Mouse (Mus musculus): ENCODE measurements around the gene Glis3. TPM values are rescaled to one million over a fixed set of nuclear protein-coding genes. Genes with fewer than 3 reads are reported as not detected.

Gene Glis3
- total and polyA plus RNA-seq, 3 experiments, result not detected

GRCm38 (mm10) chr19:28283241-28284097, 396.4 kb downstream of the Glis3 start:
- DNase-seq (ENCODE audit: low read depth, low spot score), result no peak
- Histone ChIP-seq H3K9me3 (replicated peaks; ENCODE audit: insufficient read depth, low read length) (no peaks in the 10 kb centered on the region), H3K79me2 (ENCODE audit: control insufficient read depth, insufficient read depth, low read length, poor library complexity) (no peaks in the 10 kb centered on the region), H3K27ac (ENCODE audit: control insufficient read depth, low read depth, low read length) (no peak overlapping the region), H3K27me3 (ENCODE audit: control insufficient read depth in 1 of 2, insufficient read depth in 2 of 2, low read length in 2 of 2) (no peaks in the 10 kb centered on the region), H3K4me1 (ENCODE audit: control insufficient read depth in 1 of 2, insufficient read depth in 2 of 2, low read length in 2 of 2) (no peaks in the 10 kb centered on the region), H3K4me3 (ENCODE audit: control insufficient read depth in 1 of 2, insufficient read depth in 1 of 2, low read depth in 2 of 2, low read length in 2 of 2) (no peak overlapping the region), H3K9ac (ENCODE audit: control insufficient read depth, low read depth, low read length, poor library complexity, severe bottlenecking) (no peak overlapping the region), H3K36me3 (ENCODE audit: control insufficient read depth in 1 of 2, insufficient read depth in 2 of 2, low read length in 2 of 2) (no peaks in the 10 kb centered on the region)
- TF ChIP-seq CTCF (IDR thresholded peaks at IDR 0.05 in 2 of 3, conservative IDR thresholded peaks at IDR 0.05 in 1 of 3; ENCODE audit: control insufficient read depth in 1 of 3, insufficient read depth in 1 of 3, low read depth in 2 of 3, low read length in 3 of 3, poor library complexity in 1 of 3, severe bottlenecking in 1 of 3) (no peak), NELFE (IDR thresholded peaks at IDR 0.05; ENCODE audit: low read depth, low read length) (no peak), RAD21 (IDR thresholded peaks at IDR 0.05; ENCODE audit: low read depth, low read length) (no peak), MXI1 (IDR thresholded peaks at IDR 0.05; ENCODE audit: low read depth, low read length) (no peak), ETS1 (IDR thresholded peaks at IDR 0.05; ENCODE audit: low read depth, low read length) (no peak), MAX (IDR thresholded peaks at IDR 0.05; ENCODE audit: low read length) (no peak), ZNF384 (IDR thresholded peaks at IDR 0.05; ENCODE audit: low read depth, low read length) (no peak), USF2 (IDR thresholded peaks at IDR 0.05; ENCODE audit: borderline replicate concordance in 1 of 2, insufficient read depth in 1 of 2, low read depth in 1 of 2, low read length in 2 of 2) (no peak), ZKSCAN1 (IDR thresholded peaks at IDR 0.05; ENCODE audit: low read depth, low read length) (no peak), JUND (IDR thresholded peaks at IDR 0.05; ENCODE audit: low read depth, low read length) (no peak), POLR2A (IDR thresholded peaks at IDR 0.05; ENCODE audit: control insufficient read depth in 1 of 2, insufficient read depth in 1 of 2, low read depth in 1 of 2, low read length in 2 of 2, poor library complexity in 1 of 2) (no peak)

- no peak overlapping the region for H3K27ac ChIP-seq (ENCODE audit: control insufficient read depth, low read depth, low read length)
- no peaks in the 10 kb centered on the region for H3K79me2 ChIP-seq (ENCODE audit: control insufficient read depth, insufficient read depth, low read length, poor library complexity)
- no peaks in the 10 kb centered on the region for H3K4me1 ChIP-seq (ENCODE audit: control insufficient read depth in 1 of 2, insufficient read depth in 2 of 2, low read length in 2 of 2)
- no peaks in the 10 kb centered on the region for H3K9me3 ChIP-seq (replicated peaks; ENCODE audit: insufficient read depth, low read length)
- H3K9ac ChIP-seq (ENCODE audit: control insufficient read depth, low read depth, low read length, poor library complexity, severe bottlenecking), result no peak overlapping the region
- no peak for DNase-seq (ENCODE audit: low read depth, low spot score)
- no peak for TF ChIP-seq MYB (IDR thresholded peaks at IDR 0.05; ENCODE audit: low read depth, low read length)
- H3K27me3 ChIP-seq (ENCODE audit: control insufficient read depth in 1 of 2, insufficient read depth in 2 of 2, low read length in 2 of 2), result no peaks in the 10 kb centered on the region
- H3K4me3 ChIP-seq (ENCODE audit: control insufficient read depth in 1 of 2, insufficient read depth in 1 of 2, low read depth in 2 of 2, low read length in 2 of 2), result no peak overlapping the region
- no peaks in the 10 kb centered on the region for H3K36me3 ChIP-seq (ENCODE audit: control insufficient read depth in 1 of 2, insufficient read depth in 2 of 2, low read length in 2 of 2)
Measured at GRCm38 (mm10) chr19:28281405-28281804, 398.5 kb downstream of the Glis3 start.

- H3K79me2 ChIP-seq (ENCODE audit: control insufficient read depth, insufficient read depth, low read length, poor library complexity), result no peaks in the 10 kb centered on the region
- no peak overlapping the region for H3K4me3 ChIP-seq (ENCODE audit: control insufficient read depth in 1 of 2, insufficient read depth in 1 of 2, low read depth in 2 of 2, low read length in 2 of 2)
- H3K4me1 ChIP-seq (ENCODE audit: control insufficient read depth in 1 of 2, insufficient read depth in 2 of 2, low read length in 2 of 2), result no peaks in the 10 kb centered on the region
- H3K9me3 ChIP-seq (replicated peaks; ENCODE audit: insufficient read depth, low read length), result no peaks in the 10 kb centered on the region
- H3K27ac ChIP-seq (ENCODE audit: control insufficient read depth, low read depth, low read length), result no peak overlapping the region
- DNase-seq (ENCODE audit: low read depth, low spot score), result no peak
- no peak for TF ChIP-seq MXI1 (IDR thresholded peaks at IDR 0.05; ENCODE audit: low read depth, low read length)
- TF ChIP-seq SIN3A (IDR thresholded peaks at IDR 0.05; ENCODE audit: low read length), result no peak
- no peak for TF ChIP-seq ETS1 (IDR thresholded peaks at IDR 0.05; ENCODE audit: low read depth, low read length)
- TF ChIP-seq MYC (IDR thresholded peaks at IDR 0.05; ENCODE audit: low read depth, low read length), result no peak
- TF ChIP-seq MEF2A (IDR thresholded peaks at IDR 0.05; ENCODE audit: extremely low read depth, insufficient replicate concordance, low read depth, low read length, poor library complexity, severe bottlenecking), result no peak
- TF ChIP-seq BHLHE40 (IDR thresholded peaks at IDR 0.05; ENCODE audit: borderline replicate concordance, low read depth, low read length), result no peak
- TF ChIP-seq TAL1 (IDR thresholded peaks at IDR 0.05; ENCODE audit: low read length), result no peak
- no peak for TF ChIP-seq ELF1 (IDR thresholded peaks at IDR 0.05; ENCODE audit: low read depth, low read length)
- no peak for TF ChIP-seq E2F4 (IDR thresholded peaks at IDR 0.05; ENCODE audit: borderline replicate concordance, low read depth, low read length)
- TF ChIP-seq MAZ (IDR thresholded peaks at IDR 0.05; ENCODE audit: low read depth, low read length), result no peak
- TF ChIP-seq MAFK (IDR thresholded peaks at IDR 0.05; ENCODE audit: borderline replicate concordance, low read depth, low read length), result no peak
- TF ChIP-seq GABPA (IDR thresholded peaks at IDR 0.05; ENCODE audit: low read depth, low read length), result no peak
- no peak for TF ChIP-seq RCOR1 (IDR thresholded peaks at IDR 0.05; ENCODE audit: low read depth, low read length)
- no peak for TF ChIP-seq ZKSCAN1 (IDR thresholded peaks at IDR 0.05; ENCODE audit: low read depth, low read length)
- TF ChIP-seq GATA1 (IDR thresholded peaks at IDR 0.05; ENCODE audit: low read depth, low read length), result no peak
- TF ChIP-seq NRF1 (IDR thresholded peaks at IDR 0.05; ENCODE audit: insufficient read depth, low read depth, low read length, poor library complexity, severe bottlenecking), result no peak
- no peaks in the 10 kb centered on the region for H3K27me3 ChIP-seq (ENCODE audit: control insufficient read depth in 1 of 2, insufficient read depth in 2 of 2, low read length in 2 of 2)
- H3K36me3 ChIP-seq (ENCODE audit: control insufficient read depth in 1 of 2, insufficient read depth in 2 of 2, low read length in 2 of 2), result no peaks in the 10 kb centered on the region
- no peak overlapping the region for H3K9ac ChIP-seq (ENCODE audit: control insufficient read depth, low read depth, low read length, poor library complexity, severe bottlenecking)
Measured at GRCm38 (mm10) chr19:28277104-28277503, 402.8 kb downstream of the Glis3 start.

All from MEL (cell line).